Mouse (Mus musculus) olfactory bulb, adult 2 months (tissue): ENCODE measurements at regions not wholly inside any gene's neighbourhood (a gene's known extent, or its start where the extent isn't known, plus 50 kb on each side); places are given as distances from the start of the nearest gene placed in this dataset.

Experiments
- CTCF ChIP-seq: fragments of 200-500 bp; IDR thresholded peaks from 2 replicates; pipeline ENCODE4 v1.5.1; 2012; ENCODE audit warnings: low read depth, mild to moderate bottlenecking, low read length, moderate library complexity; ENCODE audit not compliant: insufficient read depth
- POLR2A ChIP-seq: fragments of 200-500 bp; IDR thresholded peaks from 2 replicates; pipeline ENCODE4 v1.6.1; 2012; ENCODE audit warnings: mild to moderate bottlenecking, low read depth, low read length, moderate library complexity; ENCODE audit not compliant: insufficient read depth

GRCm38 (mm10) chr12:112341726-112342469, 147.3 kb upstream of the A530016L24Rik start:
- no peak for TF ChIP-seq CTCF
- TF ChIP-seq POLR2A: no peak
